Mouse (Mus musculus): ENCODE results near the gene Cdh15. TPM values are rescaled to one million over a fixed set of nuclear protein-coding genes. Genes with fewer than 3 reads are reported as not detected.

The Cdh15 gene
- polyA plus RNA-seq, 2 experiments = not detected

DNA sequence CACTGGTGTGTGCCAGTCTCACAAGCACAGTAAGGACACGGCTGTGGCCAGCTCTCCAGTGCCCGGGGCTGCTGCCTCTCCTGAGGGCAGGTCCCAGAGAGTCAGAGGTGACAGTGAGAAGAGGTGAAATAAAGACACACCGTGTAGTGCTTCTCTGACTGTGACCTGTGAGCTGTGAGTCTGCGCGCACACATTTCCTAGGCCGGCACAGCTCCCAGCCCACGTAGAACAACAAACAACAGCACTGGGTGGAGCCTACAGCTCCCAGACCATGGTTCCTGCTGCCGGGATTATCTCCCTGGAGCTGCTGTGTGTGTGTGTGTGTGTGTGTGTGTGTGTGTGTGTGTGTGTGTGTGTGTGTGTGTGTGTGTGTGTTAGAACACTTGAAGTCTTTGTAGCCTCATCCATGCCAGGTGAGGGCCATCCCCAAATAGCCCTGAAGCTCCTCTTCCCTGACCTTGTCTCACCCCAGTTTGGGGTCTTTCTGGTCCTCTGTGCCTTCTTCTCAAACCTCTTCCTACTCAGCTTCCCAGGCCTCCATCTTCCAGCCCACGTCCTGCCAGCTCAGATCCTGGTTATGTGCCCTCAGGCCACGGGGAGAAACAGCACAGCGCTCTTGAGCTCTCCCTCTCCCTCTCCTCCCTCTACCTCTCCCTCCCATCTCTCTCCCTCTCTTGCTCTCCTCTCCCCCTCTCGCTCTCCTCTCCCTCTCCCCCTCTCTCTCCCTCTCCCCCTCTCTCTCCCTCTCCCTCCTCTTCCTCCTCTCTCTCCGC, 29.9 kb upstream of the Cdh15 start:
- Histone ChIP-seq H3K27ac (no peak overlapping the region), H3K4me1 (replicated peaks; ENCODE audit: control insufficient read depth in 2 of 2, insufficient read depth in 2 of 2, low read length in 1 of 2) (no peaks in the 10 kb centered on the region), H3K36me3 (replicated peaks; ENCODE audit: control insufficient read depth, insufficient read depth, low read depth) (no peaks in the 10 kb centered on the region), H3K27me3 (ENCODE audit: control insufficient read depth, insufficient read depth, low read length) (no peaks in the 10 kb centered on the region), H3K9ac (replicated peaks) (no peak overlapping the region), H3K9me3 (ENCODE audit: control insufficient read depth, low read length) (no peaks in the 10 kb centered on the region), H3K4me3 (ENCODE audit: insufficient read depth in 1 of 2, low read depth in 2 of 2, low read length in 2 of 2) (no peak overlapping the region), H3K4me2 (ENCODE audit: low read depth) (no peak overlapping the region)
- no peak for ATAC-seq (ENCODE audit: insufficient read depth)
- WGBS (ENCODE audit: insufficient replicate concordance) = 64% methylated on average over 13 of the region's 13 CpGs
- DNase-seq (ENCODE audit: low read depth in 3 of 3, low spot score in 3 of 3) = no peak
- no peak for TF ChIP-seq EP300 (IDR thresholded peaks at IDR 0.05; ENCODE audit: low read depth)
- no peak for TF ChIP-seq CTCF (IDR thresholded peaks at IDR 0.05; ENCODE audit: low read depth)

DNA sequence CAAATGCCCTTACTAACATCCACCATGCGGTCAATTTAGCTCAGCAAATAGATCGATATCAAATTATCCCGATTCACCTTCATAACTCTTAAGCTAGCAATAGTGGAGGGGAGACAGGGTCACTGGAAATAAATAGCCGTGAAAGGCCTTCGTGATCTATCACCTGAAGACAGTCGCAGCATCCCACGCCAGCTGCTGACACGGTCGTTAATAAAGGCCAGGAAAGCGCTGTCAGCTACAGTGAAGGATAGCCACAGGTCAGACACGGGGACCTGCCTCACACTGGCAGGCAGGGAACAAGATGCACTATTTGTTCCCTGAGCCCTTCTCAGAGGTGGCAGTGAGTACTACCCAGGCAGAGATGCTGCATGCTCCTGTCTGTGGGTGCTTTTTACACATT, 28.0 kb upstream of the Cdh15 start:
- H3K9me3 ChIP-seq (ENCODE audit: control insufficient read depth, low read length) = no peaks in the 10 kb centered on the region
- no peak for TF ChIP-seq EP300 (IDR thresholded peaks at IDR 0.05; ENCODE audit: low read depth)
- TF ChIP-seq CTCF (IDR thresholded peaks at IDR 0.05; ENCODE audit: low read depth) = no peak
- 68% methylated on average over 11 of the region's 11 CpGs for WGBS (ENCODE audit: insufficient replicate concordance)
- H3K4me2 ChIP-seq (ENCODE audit: low read depth) = no peak overlapping the region
- no peak for ATAC-seq (ENCODE audit: insufficient read depth)
- no peak overlapping the region for H3K9ac ChIP-seq (replicated peaks)
- no peak overlapping the region for H3K4me3 ChIP-seq (ENCODE audit: insufficient read depth in 1 of 2, low read depth in 2 of 2, low read length in 2 of 2)
- no peaks in the 10 kb centered on the region for H3K4me1 ChIP-seq (replicated peaks; ENCODE audit: control insufficient read depth in 2 of 2, insufficient read depth in 2 of 2, low read length in 1 of 2)
- DNase-seq (ENCODE audit: low read depth in 3 of 3, low spot score in 3 of 3) = no peak
- H3K27ac ChIP-seq = no peak overlapping the region
- no peaks in the 10 kb centered on the region for H3K27me3 ChIP-seq (ENCODE audit: control insufficient read depth, insufficient read depth, low read length)
- no peaks in the 10 kb centered on the region for H3K36me3 ChIP-seq (replicated peaks; ENCODE audit: control insufficient read depth, insufficient read depth, low read depth)

DNA sequence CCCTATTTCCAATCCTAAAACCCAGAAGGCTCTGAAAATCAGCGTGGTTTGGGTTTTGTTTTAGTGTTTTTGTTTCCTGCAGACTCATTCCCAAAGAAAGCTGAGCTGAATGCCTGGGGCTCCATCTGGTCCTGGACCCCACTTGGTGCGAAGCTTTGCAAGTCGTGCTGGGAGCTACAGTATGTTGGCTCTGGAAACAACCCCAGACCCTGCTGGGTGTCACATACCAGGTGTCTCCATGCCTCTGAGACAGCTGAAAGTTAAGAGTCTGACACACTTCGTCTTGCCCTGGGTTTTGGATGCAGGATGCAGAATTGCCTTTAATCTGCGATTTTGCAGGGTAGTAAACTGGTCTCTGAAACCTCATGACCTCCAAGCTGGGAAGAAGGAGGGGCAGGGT, 23.2 kb upstream of the Cdh15 start:
- TF ChIP-seq CTCF (IDR thresholded peaks at IDR 0.05; ENCODE audit: low read depth) (no peak), EP300 (IDR thresholded peaks at IDR 0.05; ENCODE audit: low read depth) (no peak)
- Histone ChIP-seq H3K27me3 (ENCODE audit: control insufficient read depth, insufficient read depth, low read length) (no peaks in the 10 kb centered on the region), H3K9me3 (ENCODE audit: control insufficient read depth, low read length) (no peaks in the 10 kb centered on the region), H3K9ac (replicated peaks) (no peak overlapping the region), H3K36me3 (replicated peaks; ENCODE audit: control insufficient read depth, insufficient read depth, low read depth) (no peaks in the 10 kb centered on the region), H3K4me2 (ENCODE audit: low read depth) (no peak overlapping the region), H3K4me3 (ENCODE audit: insufficient read depth in 1 of 2, low read depth in 2 of 2, low read length in 2 of 2) (no peak overlapping the region), H3K4me1 (replicated peaks; ENCODE audit: control insufficient read depth in 2 of 2, insufficient read depth in 2 of 2, low read length in 1 of 2) (no peaks in the 10 kb centered on the region), H3K27ac (no peak overlapping the region)
- WGBS (ENCODE audit: insufficient replicate concordance) = 47% methylated on average over 5 of the region's 5 CpGs
- ATAC-seq (ENCODE audit: insufficient read depth) (no peak), DNase-seq (ENCODE audit: low read depth in 3 of 3, low spot score in 3 of 3) (no peak)

DNA sequence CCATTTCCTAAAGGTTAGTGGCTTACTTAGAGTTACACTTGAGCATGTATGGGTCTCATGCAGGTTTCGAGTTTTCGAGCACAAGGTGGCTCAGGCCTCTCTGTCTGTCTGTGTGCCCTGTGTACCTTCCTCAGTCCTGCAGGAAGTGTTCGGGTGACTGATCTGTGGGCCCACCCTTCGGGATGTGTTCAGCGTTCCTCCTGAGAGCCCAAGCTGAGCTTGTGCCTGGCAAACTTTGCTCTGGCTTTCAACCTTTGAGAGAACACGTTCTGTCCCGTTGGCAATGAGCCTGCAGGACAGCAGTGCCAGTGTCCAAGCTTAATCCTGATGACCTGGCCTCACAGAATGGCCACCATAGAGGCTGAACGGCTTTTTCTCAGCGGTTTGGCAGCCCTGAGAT, 22.8 kb upstream of the Cdh15 start:
- 60% methylated on average over 9 of the region's 9 CpGs for WGBS (ENCODE audit: insufficient replicate concordance)
- H3K27me3 ChIP-seq (ENCODE audit: control insufficient read depth, insufficient read depth, low read length) = no peaks in the 10 kb centered on the region
- DNase-seq (ENCODE audit: low read depth in 3 of 3, low spot score in 3 of 3) = no peak

DNA sequence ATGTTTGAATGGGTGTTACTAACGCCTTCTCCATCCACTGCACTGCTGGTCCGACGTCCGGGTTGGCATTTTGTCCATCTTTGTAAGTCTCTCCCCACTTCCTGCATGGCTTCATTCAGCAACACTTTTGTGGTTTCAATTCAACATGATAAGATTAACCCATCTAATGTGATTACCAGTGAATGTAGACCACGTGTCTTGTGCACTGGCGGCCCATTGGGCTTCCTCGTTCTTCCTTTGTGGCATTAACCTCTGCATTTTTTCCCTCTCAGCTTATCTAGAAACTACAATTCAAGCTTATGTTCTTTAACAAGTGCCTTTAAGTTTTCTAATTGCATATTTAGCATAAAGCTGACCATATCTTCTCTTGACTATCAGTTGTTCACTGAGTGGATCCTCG, 22.4 kb upstream of the Cdh15 start:
- Histone ChIP-seq H3K4me1 (replicated peaks; ENCODE audit: control insufficient read depth in 2 of 2, insufficient read depth in 2 of 2, low read length in 1 of 2) (no peaks in the 10 kb centered on the region), H3K27me3 (ENCODE audit: control insufficient read depth, insufficient read depth, low read length) (no peaks in the 10 kb centered on the region), H3K4me2 (ENCODE audit: low read depth) (no peak overlapping the region), H3K9ac (replicated peaks) (no peak overlapping the region), H3K27ac (no peak overlapping the region), H3K9me3 (ENCODE audit: control insufficient read depth, low read length) (no peaks in the 10 kb centered on the region), H3K4me3 (ENCODE audit: insufficient read depth in 1 of 2, low read depth in 2 of 2, low read length in 2 of 2) (no peak overlapping the region), H3K36me3 (replicated peaks; ENCODE audit: control insufficient read depth, insufficient read depth, low read depth) (no peaks in the 10 kb centered on the region)
- TF ChIP-seq EP300 (IDR thresholded peaks at IDR 0.05; ENCODE audit: low read depth) (no peak), CTCF (IDR thresholded peaks at IDR 0.05; ENCODE audit: low read depth) (no peak)
- 35% methylated on average over 8 of the region's 8 CpGs for WGBS (ENCODE audit: insufficient replicate concordance)
- no peak for ATAC-seq (ENCODE audit: insufficient read depth)
- DNase-seq (ENCODE audit: low read depth in 3 of 3, low spot score in 3 of 3) = no peak

More for the DNA sequence above, 22.8 kb upstream of the Cdh15 start:
- TF ChIP-seq EP300 (IDR thresholded peaks at IDR 0.05; ENCODE audit: low read depth) (no peak), CTCF (IDR thresholded peaks at IDR 0.05; ENCODE audit: low read depth) (no peak)
- no peak for ATAC-seq (ENCODE audit: insufficient read depth)
- H3K9ac ChIP-seq (replicated peaks) = no peak overlapping the region
- no peak overlapping the region for H3K27ac ChIP-seq
- no peaks in the 10 kb centered on the region for H3K36me3 ChIP-seq (replicated peaks; ENCODE audit: control insufficient read depth, insufficient read depth, low read depth)
- H3K9me3 ChIP-seq (ENCODE audit: control insufficient read depth, low read length) = no peaks in the 10 kb centered on the region
- H3K4me1 ChIP-seq (replicated peaks; ENCODE audit: control insufficient read depth in 2 of 2, insufficient read depth in 2 of 2, low read length in 1 of 2) = no peaks in the 10 kb centered on the region
- no peak overlapping the region for H3K4me2 ChIP-seq (ENCODE audit: low read depth)
- no peak overlapping the region for H3K4me3 ChIP-seq (ENCODE audit: insufficient read depth in 1 of 2, low read depth in 2 of 2, low read length in 2 of 2)

All from liver, embryonic 14.5 days (tissue).